Mouse (Mus musculus) liver, embryonic 14.5 days (tissue): Measurements from ENCODE around the gene 1700001C19Rik. TPM values are rescaled to one million over a fixed set of nuclear protein-coding genes. Genes with fewer than 3 reads are reported as not detected.

Source experiments
- ATAC-seq: fragments of 200-750 bp; cut with Nextera tagmentation; 2 replicates; pipeline ENCODE4 v1.8.0; 2017; ENCODE audit warnings: moderate number of reproducible peaks, mild to moderate bottlenecking, moderate library complexity; ENCODE audit not compliant: insufficient read depth
- DNase-seq, 3 experiments: peaks; one replicate each; pipeline ENCODE4 v3.0.0-alpha.2; 2012 to 2013; ENCODE audit warnings: low read depth in 3 of 3, low spot score in 3 of 3
- H3K27ac ChIP-seq: fragments of 300-500 bp; sonication (generic); 2 replicates; pipeline ENCODE4 v1.5.1; 2014; ENCODE audit warnings: moderate library complexity, mild to moderate bottlenecking, control low read depth, inconsistent platforms
- H3K27me3 ChIP-seq: fragments of 300-500 bp; sonication (generic); 2 replicates; pipeline ENCODE4 v1.6.1; 2014; ENCODE audit warnings: mild to moderate bottlenecking, low read length, moderate library complexity; ENCODE audit not compliant: control insufficient read depth, insufficient read depth
- H3K36me3 ChIP-seq: fragments of 300-500 bp; sonication (generic); replicated peaks from 2 replicates; pipeline ENCODE4 v1.6.1; 2014; ENCODE audit warnings: low read depth; ENCODE audit not compliant: control insufficient read depth, insufficient read depth
- H3K4me1 ChIP-seq, 2 experiments: fragments of 200-500 bp in 1 of 2; fragments of 300-500 bp in 1 of 2; sonication (generic) in 1 of 2; replicated peaks; 2 replicates each; pipeline ENCODE4 v1.6.1; 2012 to 2014; ENCODE audit warnings: antibody characterized with exemption in 1 of 2, inconsistent platforms in 1 of 2, low read length in 1 of 2; ENCODE audit not compliant: control insufficient read depth in 2 of 2, insufficient read depth in 2 of 2
- H3K4me2 ChIP-seq: fragments of 300-500 bp; sonication (generic); 2 replicates; pipeline ENCODE4 v1.6.1; 2014; ENCODE audit warnings: low read depth, mild to moderate bottlenecking, control low read depth, moderate library complexity
- H3K4me3 ChIP-seq, 2 experiments: fragments of 200-500 bp in 1 of 2; fragments of 300-500 bp in 1 of 2; sonication (generic) in 1 of 2; 2 replicates each; pipeline ENCODE4 v1.5.1; 2012 to 2014; ENCODE audit warnings: low read depth in 2 of 2, low read length in 2 of 2, mild to moderate bottlenecking in 2 of 2, control low read depth in 1 of 2, inconsistent platforms in 1 of 2, moderate library complexity in 1 of 2; ENCODE audit not compliant: insufficient read depth in 1 of 2
- H3K9ac ChIP-seq: fragments of 300-500 bp; sonication (generic); replicated peaks from 2 replicates; pipeline ENCODE4 v1.6.1; 2014; ENCODE audit warnings: mild to moderate bottlenecking, control low read depth, moderate library complexity
- H3K9me3 ChIP-seq: fragments of 300-500 bp; sonication (generic); 2 replicates; pipeline ENCODE4 v1.6.1; 2016; ENCODE audit warnings: low read length, mixed read lengths; ENCODE audit not compliant: control insufficient read depth
- CTCF ChIP-seq: IDR thresholded peaks from 2 replicates; pipeline ENCODE4 v1.5.1; 2016; ENCODE audit warnings: antibody characterized with exemption, low read depth, control low read depth
- EP300 ChIP-seq: IDR thresholded peaks from 2 replicates; pipeline ENCODE4 v1.6.1; 2016; ENCODE audit warnings: antibody characterized with exemption, low read depth
- WGBS: fragments of 180-500 bp; shearing (Covaris S2); extraction: QIAGEN DNeasy Blood & Tissue Kit; methylation state at CpG from one replicate; pipeline ENCODE4 v1.1.7; 2014; ENCODE audit not compliant: insufficient replicate concordance; 5-methylcytosine and 5-hydroxymethylcytosine counted together
- polyA plus RNA-seq, 2 experiments: library from polyadenylated mRNA; depleted of rRNA in 1 of 2; stranded (reverse) in 1 of 2; unstranded in 1 of 2; fragments of >200 nt; fragmentation: Nextera tagmentation in 1 of 2; extraction: Ambion mirVana in 1 of 2; gene quantifications; 2 replicates each; pipeline versions ENCODE4 v1.2.1 to v1.2.3; 2012 to 2014

Gene 1700001C19Rik
- polyA plus RNA-seq, 2 experiments = 0.89 to 1.1 TPM

DNA sequence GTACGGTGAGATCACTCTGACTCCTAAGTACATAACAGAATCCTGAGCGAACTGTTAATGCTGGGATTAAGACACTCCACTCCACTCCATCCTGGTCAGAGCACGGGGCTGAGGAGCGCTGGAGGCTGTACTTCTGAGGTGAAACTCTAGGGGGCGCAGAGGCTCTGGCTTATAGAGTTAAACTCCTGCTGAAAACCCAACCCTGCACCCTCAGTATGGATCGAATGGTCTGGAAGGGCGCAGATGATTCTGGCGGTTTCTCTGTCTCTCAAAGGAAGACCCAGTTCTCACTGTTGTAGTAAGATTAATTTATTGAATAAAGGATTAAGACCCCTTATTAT lies 28.6 kb downstream of the 1700001C19Rik start:
- no peaks in the 10 kb centered on the region for H3K4me1 ChIP-seq
- 16% methylated on average over 8 of the region's 8 CpGs for WGBS
- H3K27ac ChIP-seq = no peak overlapping the region
- H3K4me2 ChIP-seq = no peak overlapping the region
- H3K9ac ChIP-seq = no peak overlapping the region
- no peaks in the 10 kb centered on the region for H3K36me3 ChIP-seq
- DNase-seq (peak; percentile 12 to 37 (median 20)), ATAC-seq (no peak)
- H3K27me3 ChIP-seq = peaks cover 24% of the 10 kb centered on the region
- TF ChIP-seq CTCF (peak; percentile 84), EP300 (no peak)
- H3K4me3 ChIP-seq = no peak overlapping the region
- H3K9me3 ChIP-seq = no peaks in the 10 kb centered on the region

DNA sequence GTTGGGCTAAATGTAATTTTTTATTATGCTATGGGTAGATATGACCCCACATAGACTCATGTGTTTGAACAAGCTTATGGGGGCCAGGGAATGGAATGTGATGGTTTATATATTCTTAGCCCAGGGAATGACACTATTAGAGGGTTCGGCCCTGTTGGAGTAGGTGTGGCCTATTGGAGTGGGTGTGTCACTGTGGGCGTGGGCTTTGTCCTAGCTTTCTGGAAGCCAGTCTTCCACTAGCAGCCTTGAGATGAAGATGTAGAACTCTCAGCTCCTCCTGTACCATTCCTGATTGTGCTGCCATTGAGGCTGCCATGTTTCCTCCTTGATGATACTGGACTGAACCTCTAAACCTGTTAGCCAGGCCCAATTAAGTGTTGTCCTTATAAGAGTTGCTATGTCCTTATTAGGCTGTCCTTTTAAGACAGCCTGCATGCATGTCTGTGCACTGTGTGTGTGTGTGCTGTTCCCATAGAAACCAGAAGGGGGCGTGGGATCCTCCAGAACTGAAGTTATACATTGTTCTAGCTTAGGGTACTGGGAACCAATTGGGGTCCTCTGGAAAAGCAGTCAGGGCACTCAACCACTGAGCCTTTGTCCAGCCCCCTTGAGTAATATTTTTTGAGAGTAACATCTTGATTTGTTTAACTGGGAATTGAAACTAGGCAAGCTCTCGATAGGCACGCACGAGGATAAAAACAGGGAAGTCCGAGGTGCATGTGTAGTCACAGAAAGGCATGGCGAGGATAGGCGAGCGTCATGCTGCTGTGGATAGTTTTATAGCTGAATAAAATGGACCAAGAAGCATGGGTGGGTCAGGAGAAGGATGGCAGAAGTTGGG lies 29.2 kb downstream of the 1700001C19Rik start:
- Histone ChIP-seq H3K27ac (no peak overlapping the region), H3K9me3 (no peaks in the 10 kb centered on the region), H3K9ac (no peak overlapping the region), H3K4me1 (no peaks in the 10 kb centered on the region), H3K36me3 (no peaks in the 10 kb centered on the region), H3K27me3 (peaks cover 24% of the 10 kb centered on the region), H3K4me2 (no peak overlapping the region), H3K4me3 (no peak overlapping the region)
- 38% methylated on average over 10 of the region's 10 CpGs for WGBS
- TF ChIP-seq CTCF (peak; percentile 9; the same call in 1 of the 2 replicates), EP300 (no peak)
- ATAC-seq = no peak
- DNase-seq = no peak

DNA sequence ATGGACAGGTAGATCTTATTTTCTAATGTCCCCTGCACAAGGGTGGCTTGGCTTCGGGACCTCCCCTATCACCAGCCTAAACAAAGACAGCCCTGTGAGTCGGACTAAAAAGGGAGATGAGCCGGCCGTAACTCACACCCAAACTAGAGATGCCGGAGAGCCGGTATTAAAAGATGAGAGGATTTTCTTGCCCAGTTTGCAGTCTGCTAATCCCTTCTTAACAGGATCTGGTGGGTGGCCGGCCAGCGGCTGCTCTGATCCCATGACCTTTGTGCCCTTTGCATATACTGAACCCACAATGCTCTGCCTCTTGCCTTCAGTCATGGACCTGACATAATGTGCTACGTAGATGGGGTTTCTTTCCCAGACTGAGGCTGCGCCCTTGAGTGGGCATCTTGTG lies 36.7 kb downstream of the 1700001C19Rik start, which contains the start of gene Guca1a:
TSS of gene Guca1a (minus strand) at position 134 of the 400 bp plus-strand sequence.
- no peak for ATAC-seq
- Histone ChIP-seq H3K27me3 (no peaks in the 10 kb centered on the region), H3K27ac (no peak within 1 kb of the TSS), H3K4me1 (0 out of 4 replicates have a peak, but pooled peaks cover 0 to 3% of the 10 kb centered on the region in 2 experiments), H3K9ac (no peak within 1 kb of the TSS), H3K4me2 (no peak within 1 kb of the TSS), H3K9me3 (no peaks in the 10 kb centered on the region), H3K36me3 (no peaks in the 10 kb centered on the region), H3K4me3 (no peak within 1 kb of the TSS)
- WGBS = 57% methylated on average over 10 of the region's 10 CpGs
- TF ChIP-seq CTCF (no peak), EP300 (no peak)
- DNase-seq = no peak

DNA sequence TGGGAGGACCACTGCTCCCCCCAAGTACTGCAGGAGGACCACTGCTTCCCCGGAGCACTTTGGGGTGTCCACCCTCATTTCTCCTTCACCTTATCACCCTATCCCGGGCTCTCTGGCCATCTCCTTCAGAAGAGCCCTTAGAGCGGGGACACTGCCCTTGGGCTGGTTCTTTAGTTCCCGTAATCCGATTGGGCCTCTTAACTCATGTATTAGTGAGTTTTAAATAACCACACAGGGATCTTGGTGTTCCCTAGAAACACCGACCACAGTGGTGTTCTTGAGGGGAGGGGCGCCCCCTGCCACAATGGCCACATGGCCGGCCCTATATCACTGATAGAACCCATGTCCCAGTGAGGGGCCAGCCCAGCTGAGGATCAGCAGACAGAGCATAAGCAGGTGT lies 38.1 kb downstream of the 1700001C19Rik start:
- H3K4me1 ChIP-seq = peaks cover 0 to 4% of the 10 kb centered on the region in 2 experiments; a peak in 1 of 4 replicates
- H3K36me3 ChIP-seq = no peaks in the 10 kb centered on the region
- H3K4me2 ChIP-seq = no peak overlapping the region
- DNase-seq (no peak), ATAC-seq (no peak)
- no peak for TF ChIP-seq CTCF
- no peak for TF ChIP-seq EP300
- no peak overlapping the region for H3K9ac ChIP-seq
- H3K4me3 ChIP-seq = no peak overlapping the region
- H3K27me3 ChIP-seq = no peaks in the 10 kb centered on the region; the same call in 1 of the 2 replicates
- WGBS = 66% methylated on average over 8 of the region's 8 CpGs
- no peak overlapping the region for H3K27ac ChIP-seq
- H3K9me3 ChIP-seq = no peaks in the 10 kb centered on the region

DNA sequence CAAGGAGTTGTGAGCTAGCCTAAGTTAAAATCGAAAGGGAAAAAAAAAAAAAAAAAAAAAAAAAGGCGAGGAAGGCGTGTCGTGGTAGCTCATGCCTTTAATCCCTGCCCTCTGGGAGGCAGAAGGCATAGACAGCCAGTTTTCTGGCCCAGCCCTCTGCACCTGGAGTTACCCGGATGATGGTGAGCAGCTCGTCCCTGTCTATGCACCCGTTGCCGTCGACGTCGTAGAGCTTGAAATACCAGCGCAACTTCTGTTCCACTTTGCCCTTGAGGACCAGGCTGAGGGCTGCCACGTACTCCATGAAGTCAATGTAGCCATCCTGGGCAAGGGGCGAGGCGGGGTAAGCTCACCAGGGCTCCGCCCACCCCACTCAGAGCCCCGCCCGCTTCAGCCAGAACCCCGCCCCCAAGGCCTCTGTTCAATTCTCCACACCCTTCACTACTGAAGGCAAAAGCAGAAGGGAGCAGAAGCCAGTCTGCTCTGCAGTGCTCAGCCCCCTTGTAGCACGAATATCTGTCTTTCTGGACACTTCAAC lies 41.7 kb downstream of the 1700001C19Rik start:
- Histone ChIP-seq H3K4me1 (peaks cover 0 to 4% of the 10 kb centered on the region in 2 experiments; a peak in 1 of 4 replicates), H3K9me3 (no peaks in the 10 kb centered on the region), H3K36me3 (no peaks in the 10 kb centered on the region), H3K9ac (no peak overlapping the region), H3K4me3 (peak overlapping the region; percentile 38 to 56), H3K4me2 (peak overlapping the region; percentile 66), H3K27ac (no peak overlapping the region), H3K27me3 (no peaks in the 10 kb centered on the region; the same call in 1 of the 2 replicates)
- no peak for TF ChIP-seq EP300
- TF ChIP-seq CTCF = no peak
- DNase-seq (peak; percentile 30 to 49 (median 33)), ATAC-seq (peak; percentile 81)
- 2% methylated on average over 19 of the region's 20 CpGs for WGBS
